Mouse (Mus musculus): ENCODE data around the gene Rusc2. TPM values are rescaled to one million over a fixed set of nuclear protein-coding genes. Genes with fewer than 3 reads are reported as not detected.

The Rusc2 gene
- not detected for polyA plus RNA-seq (2017; shearing (Covaris generic))

GRCm38 (mm10) chr4:43381408-43382154, at the start of gene Rusc2:
Rusc2 (plus strand) TSS chr4:43381979.

GRCm38 (mm10) chr4:43428946-43429345, 47.2 kb downstream of the Rusc2 start, which contains the start of gene Fam166b:
Fam166b (minus strand) TSS chr4:43429134.

GRCm38 (mm10) chr4:43441639-43442038, 59.9 kb downstream of the Rusc2 start, which contains the start of gene Tesk1:
Tesk1 (plus strand) TSS chr4:43441939.

DNA sequence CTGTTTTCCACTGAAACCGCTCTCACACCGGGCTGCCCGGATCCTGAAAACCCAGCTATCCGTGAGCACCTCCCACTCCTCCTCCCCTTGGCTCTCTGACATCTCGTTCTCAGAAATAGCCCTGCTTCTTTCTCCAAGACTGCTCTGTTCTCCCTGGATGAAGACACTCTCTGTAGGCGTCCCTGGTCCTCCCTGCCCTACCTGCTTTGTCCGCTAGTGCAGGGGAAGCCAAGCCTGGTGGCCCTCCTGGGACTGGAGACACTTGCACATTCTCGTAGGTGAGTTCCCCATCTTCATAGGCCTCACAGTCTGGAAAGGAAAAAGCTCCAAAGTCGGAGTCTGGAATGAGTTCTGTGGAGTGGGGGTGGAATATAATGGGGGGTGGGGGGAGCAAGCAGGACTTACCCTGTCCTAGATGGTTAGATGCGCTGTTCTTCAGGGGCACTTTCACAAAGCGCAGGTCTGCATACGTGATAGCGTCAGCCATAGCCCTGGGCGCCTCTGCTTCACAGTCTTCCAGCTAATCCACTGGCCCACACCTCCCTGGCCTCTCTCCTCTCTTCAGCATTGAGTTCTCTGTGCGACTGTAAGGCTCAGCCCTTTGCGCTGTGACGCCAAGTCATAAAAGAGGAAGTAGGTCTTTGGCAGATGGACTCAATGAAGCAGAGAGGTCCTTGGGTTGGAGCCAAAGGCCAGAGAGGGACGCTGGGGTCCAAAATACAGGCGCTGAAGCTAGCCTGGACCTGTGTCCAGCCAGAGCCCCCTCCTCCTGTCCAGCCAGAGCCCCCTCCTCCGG, 72.5 kb downstream of the Rusc2 start, which contains the start of gene Cd72:
Gene Cd72, minus strand, starts transcription at position 588 of the 796 bp plus-strand sequence.

Other genes starting within 250 kb of the Rusc2 start
- gene Atp8b5, start 114.8 kb upstream of the Rusc2 start, polyA plus RNA-seq (2017; shearing (Covaris generic)): not detected
- gene Fam166b, start 47.2 kb downstream of the Rusc2 start, polyA plus RNA-seq (2017; shearing (Covaris generic)): not detected
- 44.9 TPM for gene Tesk1, start 60.0 kb downstream of the Rusc2 start, polyA plus RNA-seq (2017; shearing (Covaris generic))
- 59.9 TPM for gene Cd72, start 72.6 kb downstream of the Rusc2 start, polyA plus RNA-seq (2017; shearing (Covaris generic))
- 102 TPM for gene Sit1, start 101.8 kb downstream of the Rusc2 start, polyA plus RNA-seq (2017; shearing (Covaris generic))
- gene Ccdc107, start 110.9 kb downstream of the Rusc2 start, polyA plus RNA-seq (2017; shearing (Covaris generic)): 52.6 TPM
- 6.2 TPM for gene Arhgef39, start 117.7 kb downstream of the Rusc2 start, polyA plus RNA-seq (2017; shearing (Covaris generic))
- gene Car9, start 125.0 kb downstream of the Rusc2 start, polyA plus RNA-seq (2017; shearing (Covaris generic)): 0.42 TPM
- gene Tpm2, start 141.8 kb downstream of the Rusc2 start, polyA plus RNA-seq (2017; shearing (Covaris generic)): not detected
- 82.1 TPM for gene Creb3, start 180.4 kb downstream of the Rusc2 start, polyA plus RNA-seq (2017; shearing (Covaris generic))
- 240 TPM for gene Tln1, start 180.7 kb downstream of the Rusc2 start, polyA plus RNA-seq (2017; shearing (Covaris generic))
- gene Rgp1, start 196.7 kb downstream of the Rusc2 start, polyA plus RNA-seq (2017; shearing (Covaris generic)): 9.6 TPM
- gene Gba2, start 196.9 kb downstream of the Rusc2 start, polyA plus RNA-seq (2017; shearing (Covaris generic)): 39.8 TPM
- gene Msmp, start 202.5 kb downstream of the Rusc2 start, polyA plus RNA-seq (2017; shearing (Covaris generic)): 2.4 TPM
- not detected for gene Npr2, start 250.0 kb downstream of the Rusc2 start, polyA plus RNA-seq (2017; shearing (Covaris generic))

Data from naive thymus-derived CD4-positive, alpha-beta T cell, adult 5 months (primary cell).